Mouse (Mus musculus) testis, adult 2 months (tissue): ENCODE results near the gene Gucy2e.

Experiments used
- CTCF ChIP-seq: fragments of 200-500 bp; IDR thresholded peaks from 2 replicates; pipeline ENCODE4 v1.5.1; 2012; ENCODE audit warnings: low read depth, mild to moderate bottlenecking, inconsistent platforms, low read length, moderate library complexity; ENCODE audit not compliant: control insufficient read depth, insufficient read depth, insufficient replicate concordance
- POLR2A ChIP-seq: fragments of 200-500 bp; IDR thresholded peaks from 2 replicates; pipeline ENCODE4 v1.6.1; 2012; ENCODE audit warnings: low read depth, mild to moderate bottlenecking, inconsistent platforms, low read length, moderate library complexity; ENCODE audit not compliant: control insufficient read depth

DNA sequence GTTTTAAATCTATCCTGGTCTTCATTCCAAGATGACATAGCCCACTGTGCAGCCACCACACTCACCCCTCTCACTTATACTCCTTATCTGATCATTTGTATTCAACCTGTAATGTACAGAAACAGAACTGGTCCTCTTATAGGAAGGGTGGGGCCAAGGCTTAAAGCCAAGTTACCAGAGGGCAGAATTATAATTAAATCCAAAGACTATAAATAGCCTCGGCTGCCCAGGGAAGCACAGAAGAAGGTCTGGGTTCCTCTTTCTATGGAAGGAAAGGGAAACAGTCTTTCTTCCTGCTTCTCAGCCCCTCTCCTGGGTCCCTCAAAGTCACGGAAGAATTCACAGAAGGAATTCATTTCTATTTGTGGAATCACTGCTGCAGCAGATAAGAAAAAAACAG lies 8.8 kb upstream of the Gucy2e start:
- TF ChIP-seq CTCF (no peak), POLR2A (no peak)
